Mouse (Mus musculus) activated CD4-positive, CD25-positive, alpha-beta regulatory T cell (primary cell): Measurements from ENCODE around the gene Mup13. TPM values are rescaled to one million over a fixed set of nuclear protein-coding genes. Genes with fewer than 3 reads are reported as not detected.

Experiments used
- polyA plus RNA-seq, 2 experiments: library from polyadenylated mRNA; unstranded; fragments of 100-300 nt; shearing (Covaris generic); gene quantifications; one replicate each; pipeline ENCODE4 v1.2.1; 2017

Mup13 gene
- polyA plus RNA-seq = not detected

DNA sequence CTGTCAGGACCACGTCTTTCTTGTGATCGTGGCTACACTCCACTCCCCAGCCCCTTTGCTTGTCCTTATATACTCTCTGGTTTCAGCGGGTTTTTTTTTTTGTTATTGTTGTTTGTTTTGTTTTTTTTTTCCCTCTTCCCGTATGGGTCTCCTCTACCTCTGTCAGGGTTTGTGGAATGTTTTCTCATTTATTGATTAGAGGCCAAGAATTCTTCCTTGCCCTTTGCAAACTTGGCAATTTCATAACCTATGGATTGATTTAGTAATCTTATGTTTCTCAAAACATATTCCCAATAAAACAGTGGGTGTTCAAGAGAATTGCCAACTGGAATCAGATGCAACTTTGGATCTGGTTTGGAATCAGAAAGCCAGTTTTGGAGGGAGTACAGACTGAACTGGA lies at the start of gene Mup13:
Gene Mup13, minus strand, starts transcription at position 101 of the 400 bp plus-strand sequence.

Other genes with a start within 250 kb of the Mup13 start
- 1 to 10 TPM in 1 of 2 experiments, not detected in 1; 1.1 TPM for gene Mup14, start 75.7 kb upstream of the Mup13 start, polyA plus RNA-seq
- gene Mup15, start 211.5 kb upstream of the Mup13 start, polyA plus RNA-seq = not detected